ENCODE assay signal across 25 mouse cellular contexts in genomic region chr2:70651820-70652219, GRCm38 (mm10). TPM values are rescaled to one million over a fixed set of nuclear protein-coding genes. Genes with fewer than 3 reads are reported as not detected.
DNase-seq lines count a peak whose midpoint lies in the region; ATAC-seq lines count a peak whose summit lies in the region.
"Had no signal": no experiment of that assay in that cellular context is flagged by ENCODE, and none has a peak within 500 bp of the region (broad histone marks: within the 10 kb centered on the region; RNA-seq: fewer than 3 reads in every experiment).

No protein-coding gene starts in this region.

- WGBS in heart, embryonic 11.5 days (ENCODE audit: insufficient replicate concordance), result 29% methylated on average over 6 of the region's 6 CpGs
- 39% methylated on average over 6 of the region's 6 CpGs for WGBS in liver, embryonic 16.5 days (ENCODE audit: insufficient replicate concordance)
- 45% methylated on average over 6 of the region's 6 CpGs for WGBS in liver, embryonic 12.5 days (ENCODE audit: insufficient replicate concordance)
- 42% methylated on average over 6 of the region's 6 CpGs for WGBS in intestine, embryonic 15.5 days

- H3K9ac ChIP-seq in heart, embryonic 11.5 days (ENCODE audit: low read depth, low read length), result no peak overlapping the region
- H3K9ac ChIP-seq in liver, embryonic 16.5 days (ENCODE audit: low read depth, low read length), result no peak overlapping the region
- H3K9ac ChIP-seq in liver, embryonic 12.5 days, result no peak overlapping the region
- no peak overlapping the region for H3K9ac ChIP-seq in intestine, embryonic 15.5 days
- H3K9ac ChIP-seq: embryonic facial prominence, embryonic 13.5 days; forebrain, embryonic 12.5 days; forebrain, embryonic 15.5 days; heart, embryonic 13.5 days; hindbrain, embryonic 13.5 days had no signal

- H3K27ac ChIP-seq in heart, embryonic 11.5 days (ENCODE audit: low read depth, low read length), result no peak overlapping the region
- no peak overlapping the region for H3K27ac ChIP-seq in liver, embryonic 16.5 days (ENCODE audit: low read length)
- no peak overlapping the region for H3K27ac ChIP-seq in liver, embryonic 12.5 days
- H3K27ac ChIP-seq in intestine, embryonic 15.5 days, result no peak overlapping the region
- H3K27ac ChIP-seq: embryonic facial prominence, embryonic 10.5 days; embryonic facial prominence, embryonic 13.5 days; forebrain, embryonic 12.5 days; forebrain, embryonic 15.5 days; heart, embryonic 13.5 days; hindbrain, embryonic 10.5 days; hindbrain, embryonic 13.5 days had no signal

- peak; percentile 66 for DNase-seq in heart, adult 11 months
- DNase-seq in lung, postnatal 25 days (ENCODE audit: low spot score), result no peak
- DNase-seq: adrenal gland, adult 8-10 months; adrenal gland, postnatal 25 days; cerebellum, adult 11-12 months; cerebellum, adult 8-10 months; cerebellum, postnatal 10 days; cerebellum, postnatal 36 days; embryo, embryonic 11 days; gastrocnemius, postnatal 25 days; heart, postnatal 36 days had no signal

- H3K9me3 ChIP-seq in heart, embryonic 11.5 days (replicated peaks; ENCODE audit: control insufficient read depth, low read length), result no peaks in the 10 kb centered on the region
- H3K9me3 ChIP-seq in liver, embryonic 16.5 days (replicated peaks; ENCODE audit: control insufficient read depth, low read length), result no peaks in the 10 kb centered on the region
- H3K9me3 ChIP-seq in liver, embryonic 12.5 days (replicated peaks), result no peaks in the 10 kb centered on the region
- H3K9me3 ChIP-seq in intestine, embryonic 15.5 days, result no peaks in the 10 kb centered on the region
- H3K9me3 ChIP-seq: embryonic facial prominence, embryonic 10.5 days; embryonic facial prominence, embryonic 13.5 days; forebrain, embryonic 12.5 days; forebrain, embryonic 15.5 days; heart, embryonic 13.5 days; hindbrain, embryonic 10.5 days; hindbrain, embryonic 13.5 days had no signal

- H3K4me3 ChIP-seq in heart, embryonic 11.5 days (ENCODE audit: low read depth, low read length), result no peak overlapping the region
- H3K4me3 ChIP-seq in liver, embryonic 16.5 days (ENCODE audit: low read depth, low read length), result no peak overlapping the region
- no peak overlapping the region for H3K4me3 ChIP-seq in liver, embryonic 12.5 days
- H3K4me3 ChIP-seq in intestine, embryonic 15.5 days (replicated peaks), result no peak overlapping the region
- H3K4me3 ChIP-seq: embryonic facial prominence, embryonic 10.5 days; embryonic facial prominence, embryonic 13.5 days; erythroblast, embryonic 14.5 days; forebrain, embryonic 12.5 days; forebrain, embryonic 15.5 days; heart, embryonic 13.5 days; hindbrain, embryonic 10.5 days; hindbrain, embryonic 13.5 days had no signal

- no peak overlapping the region for H3K4me2 ChIP-seq in heart, embryonic 11.5 days
- H3K4me2 ChIP-seq in liver, embryonic 16.5 days (ENCODE audit: low read depth, low read length), result no peak overlapping the region
- no peak overlapping the region for H3K4me2 ChIP-seq in liver, embryonic 12.5 days
- no peak overlapping the region for H3K4me2 ChIP-seq in intestine, embryonic 15.5 days (replicated peaks)
- H3K4me2 ChIP-seq: embryonic facial prominence, embryonic 13.5 days; forebrain, embryonic 12.5 days; forebrain, embryonic 15.5 days; heart, embryonic 13.5 days; hindbrain, embryonic 13.5 days had no signal

- no peaks in the 10 kb centered on the region for H3K4me1 ChIP-seq in heart, embryonic 11.5 days (ENCODE audit: control insufficient read depth, insufficient read depth, low read length)
- no peaks in the 10 kb centered on the region for H3K4me1 ChIP-seq in liver, embryonic 16.5 days (ENCODE audit: control insufficient read depth, low read depth, low read length)
- peaks cover 5% of the 10 kb centered on the region; the same call in 1 of the 2 replicates for H3K4me1 ChIP-seq in liver, embryonic 12.5 days
- H3K4me1 ChIP-seq in intestine, embryonic 15.5 days (replicated peaks), result no peaks in the 10 kb centered on the region
- H3K4me1 ChIP-seq: embryonic facial prominence, embryonic 13.5 days; forebrain, embryonic 12.5 days; heart, embryonic 13.5 days; hindbrain, embryonic 13.5 days had no signal

- H3K36me3 ChIP-seq in heart, embryonic 11.5 days (ENCODE audit: control insufficient read depth, insufficient read depth, low read length), result no peaks in the 10 kb centered on the region
- H3K36me3 ChIP-seq in liver, embryonic 16.5 days (ENCODE audit: control insufficient read depth, insufficient read depth), result no peaks in the 10 kb centered on the region
- H3K36me3 ChIP-seq in liver, embryonic 12.5 days, result no peaks in the 10 kb centered on the region
- no peaks in the 10 kb centered on the region for H3K36me3 ChIP-seq in intestine, embryonic 15.5 days
- H3K36me3 ChIP-seq: embryonic facial prominence, embryonic 10.5 days; embryonic facial prominence, embryonic 13.5 days; forebrain, embryonic 12.5 days; forebrain, embryonic 15.5 days; heart, embryonic 13.5 days; hindbrain, embryonic 10.5 days; hindbrain, embryonic 13.5 days had no signal

- no peaks in the 10 kb centered on the region for H3K27me3 ChIP-seq in heart, embryonic 11.5 days (ENCODE audit: control insufficient read depth, insufficient read depth, low read length)
- no peaks in the 10 kb centered on the region for H3K27me3 ChIP-seq in liver, embryonic 16.5 days (ENCODE audit: control insufficient read depth, insufficient read depth, low read depth, low read length)
- no peaks in the 10 kb centered on the region; the same call in 1 of the 2 replicates for H3K27me3 ChIP-seq in liver, embryonic 12.5 days (replicated peaks)
- H3K27me3 ChIP-seq in intestine, embryonic 15.5 days (replicated peaks), result no peaks in the 10 kb centered on the region
- H3K27me3 ChIP-seq: embryonic facial prominence, embryonic 13.5 days; forebrain, embryonic 12.5 days; forebrain, embryonic 15.5 days; heart, embryonic 13.5 days; hindbrain, embryonic 13.5 days had no signal

- ATAC-seq in heart, embryonic 11.5 days (replicated peaks; ENCODE audit: insufficient number of reproducible peaks, low FRiP score, low TSS enrichment), result no peak
- peak; percentile 27; the same call in 1 of the 2 replicates for ATAC-seq in liver, embryonic 16.5 days (ENCODE audit: low read depth)
- no peak for ATAC-seq in liver, embryonic 12.5 days
- ATAC-seq in intestine, embryonic 15.5 days, result peak; percentile 70
- ATAC-seq: activated CD4-positive, CD25-positive, alpha-beta regulatory T cell, adult 4 months; forebrain, embryonic 15.5 days; hindbrain, embryonic 16.5 days had no signal

RNA-seq across cellular contexts. Expression of gene Gorasp2, which starts 9.6 kb away (rescaled TPM):
- polyA plus RNA-seq in heart, embryonic 11.5 days (2014; fragmentation: Nextera tagmentation; extraction: Ambion mirVana), result 173 and 182 TPM in 2 replicates
- polyA plus RNA-seq in liver, embryonic 16.5 days (2015; fragmentation: Nextera tagmentation; extraction: Ambion mirVana), result 51.8 and 52.0 TPM in 2 replicates
- 78.5 and 84.3 TPM in 2 replicates for polyA plus RNA-seq in liver, embryonic 12.5 days (2016; fragmentation: Nextera tagmentation; extraction: Ambion mirVana)
- 163 and 172 TPM in 2 replicates for polyA plus RNA-seq in intestine, embryonic 15.5 days (2015; fragmentation: Nextera tagmentation; extraction: Ambion mirVana)

RNA-seq across cellular contexts. Expression of gene Gm26558, which starts 10.1 kb away (rescaled TPM):
- 3.1 and 5.1 TPM in 2 replicates for polyA plus RNA-seq in heart, embryonic 11.5 days (2014; fragmentation: Nextera tagmentation; extraction: Ambion mirVana)
- 0.76 and 0.87 TPM in 2 replicates for polyA plus RNA-seq in liver, embryonic 16.5 days (2015; fragmentation: Nextera tagmentation; extraction: Ambion mirVana)
- 2.5 and 3.4 TPM in 2 replicates for polyA plus RNA-seq in liver, embryonic 12.5 days (2016; fragmentation: Nextera tagmentation; extraction: Ambion mirVana)
- 3.7 and 4.1 TPM in 2 replicates for polyA plus RNA-seq in intestine, embryonic 15.5 days (2015; fragmentation: Nextera tagmentation; extraction: Ambion mirVana)
- polyA plus RNA-seq: activated CD4-positive, CD25-positive, alpha-beta regulatory T cell, adult 4 months; erythroblast, embryonic 14.5 days had no signal

Comparison
In these comparisons a context has a peak if more than half of its experiments do, and no peak if none do; other contexts are left out.
1. ATAC-seq: peak in liver, embryonic 16.5 days (single experiment) and intestine, embryonic 15.5 days (single experiment); none in heart, embryonic 11.5 days (single experiment) and liver, embryonic 12.5 days (single experiment).